Mouse (Mus musculus): ENCODE results near the gene E430018J23Rik. TPM values are rescaled to one million over a fixed set of nuclear protein-coding genes. Genes with fewer than 3 reads are reported as not detected.

E430018J23Rik gene
- polyA plus RNA-seq, 1 experiment from 2014 or later = 9.2 TPM

Other genes with a start within 250 kb of the E430018J23Rik start
- 56.4 and 61.8 TPM in 2 replicates for gene Cd2bp2, start 197.6 kb downstream of the E430018J23Rik start, polyA plus RNA-seq (2015; fragmentation: Nextera tagmentation; extraction: Ambion mirVana)
- 29.4 and 32.5 TPM in 2 replicates for gene Tbc1d10b, start 185.2 kb downstream of the E430018J23Rik start, polyA plus RNA-seq (2015; fragmentation: Nextera tagmentation; extraction: Ambion mirVana)
- gene Mylpf, start 184.7 kb downstream of the E430018J23Rik start, polyA plus RNA-seq (2015; fragmentation: Nextera tagmentation; extraction: Ambion mirVana) = 585 and 767 TPM in 2 replicates
- gene Zfp553, start 160.6 kb downstream of the E430018J23Rik start, polyA plus RNA-seq (2015; fragmentation: Nextera tagmentation; extraction: Ambion mirVana) = 41.3 and 42.5 TPM in 2 replicates
- 22.4 and 23.9 TPM in 2 replicates for gene Sept1, start 160.5 kb downstream of the E430018J23Rik start, polyA plus RNA-seq (2015; fragmentation: Nextera tagmentation; extraction: Ambion mirVana)
- gene Zfp771, start 149.4 kb downstream of the E430018J23Rik start, polyA plus RNA-seq (2015; fragmentation: Nextera tagmentation; extraction: Ambion mirVana) = 73.7 and 77.5 TPM in 2 replicates
- 141 and 142 TPM in 2 replicates for gene Dctpp1, start 132.9 kb downstream of the E430018J23Rik start, polyA plus RNA-seq (2015; fragmentation: Nextera tagmentation; extraction: Ambion mirVana)
- 53.7 and 58.5 TPM in 2 replicates for gene Sephs2, start 119.6 kb downstream of the E430018J23Rik start, polyA plus RNA-seq (2015; fragmentation: Nextera tagmentation; extraction: Ambion mirVana)
- 1.5 and 1.9 TPM in 2 replicates for gene Itgal, start 97.4 kb downstream of the E430018J23Rik start, polyA plus RNA-seq (2015; fragmentation: Nextera tagmentation; extraction: Ambion mirVana)
- 16.7 and 17.7 TPM in 2 replicates for gene Zfp768, start 48.0 kb downstream of the E430018J23Rik start, polyA plus RNA-seq (2015; fragmentation: Nextera tagmentation; extraction: Ambion mirVana)
- 10.6 and 12.3 TPM in 2 replicates for gene Zfp747, start 17.6 kb downstream of the E430018J23Rik start, polyA plus RNA-seq (2015; fragmentation: Nextera tagmentation; extraction: Ambion mirVana)
- gene 9130019O22Rik, start 6.5 kb downstream of the E430018J23Rik start, polyA plus RNA-seq (2015; fragmentation: Nextera tagmentation; extraction: Ambion mirVana) = 5.3 and 6.2 TPM in 2 replicates
- 8.9 and 9.2 TPM in 2 replicates for gene Zfp764, start 13.2 kb upstream of the E430018J23Rik start, polyA plus RNA-seq (2015; fragmentation: Nextera tagmentation; extraction: Ambion mirVana)
- 24.1 and 24.8 TPM in 2 replicates for gene Zfp688, start 28.4 kb upstream of the E430018J23Rik start, polyA plus RNA-seq (2015; fragmentation: Nextera tagmentation; extraction: Ambion mirVana)
- 8.0 and 8.8 TPM in 2 replicates for gene Zfp689, start 55.5 kb upstream of the E430018J23Rik start, polyA plus RNA-seq (2015; fragmentation: Nextera tagmentation; extraction: Ambion mirVana)
- gene Prr14, start 66.0 kb upstream of the E430018J23Rik start, polyA plus RNA-seq (2015; fragmentation: Nextera tagmentation; extraction: Ambion mirVana) = 46.3 and 55.9 TPM in 2 replicates
- gene Fbrs, start 85.6 kb upstream of the E430018J23Rik start, polyA plus RNA-seq (2015; fragmentation: Nextera tagmentation; extraction: Ambion mirVana) = 17.1 and 17.3 TPM in 2 replicates
- gene Srcap, start 118.4 kb upstream of the E430018J23Rik start, polyA plus RNA-seq (2015; fragmentation: Nextera tagmentation; extraction: Ambion mirVana) = 48.6 and 52.4 TPM in 2 replicates
- 14.6 and 14.7 TPM in 2 replicates for gene Gm42715, start 126.0 kb upstream of the E430018J23Rik start, polyA plus RNA-seq (2015; fragmentation: Nextera tagmentation; extraction: Ambion mirVana)
- gene Tmem265, start 167.8 kb upstream of the E430018J23Rik start, polyA plus RNA-seq (2015; fragmentation: Nextera tagmentation; extraction: Ambion mirVana) = 6.5 and 12.8 TPM in 2 replicates
- 40.0 TPM in 2 replicates for gene Phkg2, start 179.7 kb upstream of the E430018J23Rik start, polyA plus RNA-seq (2015; fragmentation: Nextera tagmentation; extraction: Ambion mirVana)
- 19.2 and 29.0 TPM in 2 replicates for gene Ccdc189, start 195.0 kb upstream of the E430018J23Rik start, polyA plus RNA-seq (2015; fragmentation: Nextera tagmentation; extraction: Ambion mirVana)
- 47.5 and 51.5 TPM in 2 replicates for gene Rnf40, start 195.1 kb upstream of the E430018J23Rik start, polyA plus RNA-seq (2015; fragmentation: Nextera tagmentation; extraction: Ambion mirVana)
- 11.4 and 11.9 TPM in 2 replicates for gene Zfp629, start 222.2 kb upstream of the E430018J23Rik start, polyA plus RNA-seq (2015; fragmentation: Nextera tagmentation; extraction: Ambion mirVana)